Mouse (Mus musculus) liver, postnatal 0 days (tissue): Measurements from ENCODE around the gene Hoxd4.

Source experiments
- CTCF ChIP-seq: sonication (generic); IDR thresholded peaks from 2 replicates; pipeline ENCODE4 v1.5.1; 2016; ENCODE audit warnings: antibody characterized with exemption, low read depth
- EP300 ChIP-seq: IDR thresholded peaks from 2 replicates; pipeline ENCODE4 v1.6.1; 2016; ENCODE audit warnings: antibody characterized with exemption, low read depth, mild to moderate bottlenecking

DNA sequence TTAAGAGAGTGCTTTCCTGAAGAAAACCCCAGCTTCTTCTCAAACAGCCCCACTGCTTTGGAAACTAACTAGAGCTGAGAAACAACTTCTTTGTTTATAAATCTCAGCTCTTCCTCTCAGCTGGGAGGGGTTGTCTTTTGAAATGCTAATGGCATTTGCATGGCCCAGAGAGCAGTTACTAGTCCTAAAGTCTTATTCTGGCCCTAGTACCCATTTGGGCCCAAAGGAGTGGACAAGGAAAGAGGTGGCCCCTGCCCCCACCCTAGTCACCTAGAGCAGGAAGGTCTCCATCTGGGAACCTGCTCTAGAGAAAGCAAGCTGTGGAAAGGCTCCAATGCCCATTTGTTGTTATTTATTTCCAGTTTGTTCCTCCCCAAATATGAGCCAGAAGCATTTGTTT is 19.3 kb downstream of the Hoxd4 start:
- TF ChIP-seq CTCF (no peak), EP300 (no peak)
